Mouse (Mus musculus) liver, embryonic 16.5 days (tissue): ENCODE measurements around the gene Lsamp. TPM values are rescaled to one million over a fixed set of nuclear protein-coding genes. Genes with fewer than 3 reads are reported as not detected.

Experiments used
- ATAC-seq: fragments of 200-750 bp; cut with Nextera tagmentation; 2 replicates; pipeline ENCODE4 v1.8.0; 2017; ENCODE audit warnings: low read depth, mild to moderate bottlenecking, moderate number of reproducible peaks, moderate library complexity
- H3K27ac ChIP-seq: fragments of 300-500 bp; sonication (generic); 2 replicates; pipeline ENCODE4 v1.5.1; 2014; ENCODE audit warnings: mild to moderate bottlenecking, low read length
- H3K27me3 ChIP-seq: fragments of 300-500 bp; sonication (generic); 2 replicates; pipeline ENCODE4 v1.6.1; 2014; ENCODE audit warnings: low read depth, low read length, mixed read lengths; ENCODE audit not compliant: control insufficient read depth, insufficient read depth
- H3K36me3 ChIP-seq: fragments of 300-500 bp; sonication (generic); 2 replicates; pipeline ENCODE4 v1.6.1; 2014; ENCODE audit warnings: mild to moderate bottlenecking; ENCODE audit not compliant: control insufficient read depth, insufficient read depth
- H3K4me1 ChIP-seq: fragments of 300-500 bp; sonication (generic); 2 replicates; pipeline ENCODE4 v1.6.1; 2014; ENCODE audit warnings: low read depth, low read length, mixed read lengths; ENCODE audit not compliant: control insufficient read depth
- H3K4me2 ChIP-seq: fragments of 300-500 bp; sonication (generic); 2 replicates; pipeline ENCODE4 v1.6.1; 2014; ENCODE audit warnings: low read depth, low read length, mixed read lengths
- H3K4me3 ChIP-seq: fragments of 300-500 bp; sonication (generic); 2 replicates; pipeline ENCODE4 v1.5.1; 2014; ENCODE audit warnings: low read depth, mild to moderate bottlenecking, low read length
- H3K9ac ChIP-seq: fragments of 300-500 bp; sonication (generic); 2 replicates; pipeline ENCODE4 v1.6.1; 2014; ENCODE audit warnings: low read depth, low read length
- H3K9me3 ChIP-seq: fragments of 300-500 bp; sonication (generic); replicated peaks from 2 replicates; pipeline ENCODE4 v1.6.1; 2016; ENCODE audit warnings: low read length; ENCODE audit not compliant: control insufficient read depth
- WGBS: fragments of 180-500 bp; shearing (Covaris S2); extraction: QIAGEN DNeasy Blood & Tissue Kit; methylation state at CpG from one replicate; pipeline ENCODE4 v1.1.7; 2014; ENCODE audit not compliant: insufficient replicate concordance; 5-methylcytosine and 5-hydroxymethylcytosine counted together
- microRNA-seq: library from miRNA; unstranded; fragments of <30 nt; microRNA quantifications from one replicate; pipeline ENCODE4, GENCODE M21; 2016
- polyA plus RNA-seq: library from polyadenylated mRNA; unstranded; fragments of >200 nt; fragmentation: Nextera tagmentation; extraction: Ambion mirVana; gene quantifications from 2 replicates; pipeline ENCODE4 v1.2.1, GENCODE M21; 2015

Lsamp gene
- polyA plus RNA-seq, 1 experiment from 2014 or later, result 0.15 TPM

DNA sequence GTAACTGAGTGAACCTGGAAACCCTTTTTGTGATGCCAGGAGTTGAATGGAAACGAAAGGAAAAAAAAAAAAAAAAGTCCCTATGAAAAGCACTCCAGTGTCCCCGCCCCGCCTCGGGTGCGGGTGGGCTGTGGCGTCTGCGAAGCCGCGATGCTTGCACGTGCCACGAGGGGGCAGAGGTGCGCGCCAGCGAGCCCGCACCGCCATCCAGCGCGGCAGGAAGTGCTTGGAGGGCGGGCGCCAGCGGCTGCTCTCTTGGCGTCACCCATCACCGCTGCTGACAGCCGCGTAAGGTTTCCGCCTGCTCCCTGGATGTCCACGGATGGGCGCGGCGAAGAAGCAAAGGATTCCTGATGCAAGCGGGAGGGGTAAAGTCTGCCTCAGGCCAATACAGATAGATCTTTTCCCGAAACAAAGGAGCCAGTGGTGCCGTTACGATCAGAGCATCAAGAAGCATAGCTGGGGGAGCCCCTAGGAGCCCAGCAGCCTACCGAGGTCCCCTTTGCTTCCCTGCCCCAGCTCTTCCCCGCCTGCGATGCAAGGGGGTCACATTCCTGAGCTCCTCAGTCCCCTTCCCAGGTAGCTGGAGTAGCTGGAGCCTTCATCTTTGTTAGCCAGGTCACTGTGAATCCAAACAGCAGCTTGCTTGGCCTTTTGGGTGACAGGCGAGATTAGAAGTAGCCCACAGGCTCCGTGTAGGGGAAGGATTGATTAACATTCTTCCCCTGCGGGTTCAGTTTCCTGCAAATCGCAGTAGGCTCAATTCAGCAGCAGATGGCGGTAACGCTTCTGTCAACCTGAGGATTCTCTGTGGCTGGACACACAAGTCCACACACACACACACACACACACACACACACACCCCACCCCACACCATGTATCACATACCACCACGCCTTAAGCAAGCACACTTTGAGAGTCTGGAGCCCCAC lies 2206.2 kb downstream of the Lsamp start:
- WGBS, result 1% methylated on average over 44 of the region's 44 CpGs
- H3K4me1 ChIP-seq, result no peaks in the 10 kb centered on the region; the same call in 1 of the 2 replicates
- H3K4me2 ChIP-seq, result peak overlapping the region; percentile 58
- peak overlapping the region; percentile 16; the same call in 1 of the 2 replicates for H3K9ac ChIP-seq
- peak; percentile 75 for ATAC-seq
- no peak overlapping the region for H3K27ac ChIP-seq
- H3K9me3 ChIP-seq, result no peaks in the 10 kb centered on the region
- H3K27me3 ChIP-seq, result no peaks in the 10 kb centered on the region
- H3K36me3 ChIP-seq, result no peaks in the 10 kb centered on the region
- H3K4me3 ChIP-seq, result peak overlapping the region; percentile 47

Small RNAs within 50 kb of the gene (microRNA-seq; reads per million reads assigned to microRNA genes)
- not detected for gene Gm27887
- not detected for gene Gm47276
